Mouse (Mus musculus): Measurements from ENCODE around the gene Tcirg1. TPM values are rescaled to one million over a fixed set of nuclear protein-coding genes. Genes with fewer than 3 reads are reported as not detected.
A peak's percentile ranks its signal among the peaks of the same experiment; 100 is the strongest.

Gene Tcirg1
- 165 and 253 TPM in 2 replicates for total RNA-seq (2014; fragmentation: Nextera tagmentation)
- 159 and 178 TPM in 2 replicates for total RNA-seq (2017)

DNA sequence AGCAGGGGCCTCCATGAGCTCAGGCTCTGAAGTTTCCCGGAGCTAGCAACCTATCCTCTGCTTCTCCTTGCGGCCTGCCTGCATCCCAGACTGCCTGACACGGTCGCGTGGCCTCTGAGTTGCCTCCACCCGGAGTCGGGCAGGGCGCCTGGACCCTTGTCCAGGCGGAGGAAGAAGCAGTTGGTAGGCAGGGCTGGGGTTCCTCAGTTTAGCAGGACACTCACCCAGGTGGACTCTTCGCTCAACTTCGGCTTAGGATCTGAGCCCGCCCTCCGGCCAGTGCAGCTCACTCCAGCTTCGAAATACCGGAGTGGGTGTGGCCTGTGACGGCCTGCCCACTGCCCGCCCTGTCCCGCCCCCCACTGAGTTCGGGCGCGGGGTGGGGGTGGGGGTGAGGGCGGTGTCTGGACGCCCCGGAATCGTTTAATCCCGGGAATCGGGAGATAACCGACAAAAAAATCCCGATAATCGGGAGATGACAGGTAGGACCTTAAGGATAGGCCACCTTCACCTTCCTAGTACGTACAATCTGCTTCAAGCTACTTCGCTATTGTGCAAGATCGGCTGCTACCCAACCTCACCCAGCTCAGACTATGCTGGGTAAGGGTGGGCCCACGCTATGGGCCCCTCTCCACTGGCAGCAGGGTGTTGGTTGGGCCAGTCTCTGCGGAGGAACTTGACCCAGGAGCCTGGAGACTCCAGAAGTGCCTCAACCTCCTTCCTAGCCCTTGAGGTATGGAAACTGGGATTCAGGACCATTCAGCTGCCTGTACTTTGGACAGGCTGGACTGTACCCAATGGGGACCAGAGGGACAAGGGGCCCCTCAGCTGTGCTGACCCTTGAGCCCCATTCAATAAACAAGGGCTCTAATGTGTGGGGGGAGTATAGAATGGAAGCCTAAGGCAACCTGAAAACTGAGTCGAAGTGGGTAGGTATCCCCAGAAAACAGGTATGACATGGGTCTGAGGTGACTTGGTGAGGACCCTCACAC lies at the start of gene Tcirg1:
Gene Tcirg1 (minus strand): TSS at position 339 of the 992 bp plus-strand sequence.
- ATAC-seq (replicated peaks; ENCODE audit: poor library complexity, severe bottlenecking) = peak; percentile 40

DNA sequence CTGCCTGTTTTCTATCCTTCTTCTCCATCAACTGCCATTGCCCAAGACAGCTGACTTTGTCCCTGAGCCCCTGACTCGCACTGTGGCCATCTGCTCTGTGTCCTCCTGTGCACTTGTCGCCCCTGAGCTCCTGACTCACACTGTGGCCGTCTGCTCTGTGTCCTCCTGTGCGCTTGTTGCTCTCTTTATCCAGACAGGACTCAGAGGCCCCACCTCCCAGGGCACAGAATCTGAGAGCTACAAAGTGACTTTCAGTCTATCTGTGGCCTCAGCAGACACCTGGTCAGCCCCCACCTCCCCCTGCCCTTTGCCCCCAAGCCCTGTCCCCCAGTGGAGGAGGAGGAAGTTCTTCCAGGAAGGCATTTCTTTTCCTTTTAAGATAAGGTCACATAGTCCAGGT lies 48.9 kb upstream of the Tcirg1 start:
- ATAC-seq (replicated peaks; ENCODE audit: poor library complexity, severe bottlenecking) = no peak

- peak; percentile 74 for ATAC-seq (replicated peaks; ENCODE audit: poor library complexity, severe bottlenecking)
These were observed 48.1 kb upstream of the Tcirg1 start for GRCm38 (mm10) chr19:3955033-3955432.

- no peak for ATAC-seq (replicated peaks; ENCODE audit: poor library complexity, severe bottlenecking)
These were observed 45.2 kb upstream of the Tcirg1 start for GRCm38 (mm10) chr19:3952099-3952498.

GRCm38 (mm10) chr19:3951461-3951860 lies 44.5 kb upstream of the Tcirg1 start:
- peak; percentile 73 for ATAC-seq (replicated peaks; ENCODE audit: poor library complexity, severe bottlenecking)

- no peak for ATAC-seq (replicated peaks; ENCODE audit: poor library complexity, severe bottlenecking)
These were observed 43.4 kb upstream of the Tcirg1 start for GRCm38 (mm10) chr19:3950331-3950730.

DNA sequence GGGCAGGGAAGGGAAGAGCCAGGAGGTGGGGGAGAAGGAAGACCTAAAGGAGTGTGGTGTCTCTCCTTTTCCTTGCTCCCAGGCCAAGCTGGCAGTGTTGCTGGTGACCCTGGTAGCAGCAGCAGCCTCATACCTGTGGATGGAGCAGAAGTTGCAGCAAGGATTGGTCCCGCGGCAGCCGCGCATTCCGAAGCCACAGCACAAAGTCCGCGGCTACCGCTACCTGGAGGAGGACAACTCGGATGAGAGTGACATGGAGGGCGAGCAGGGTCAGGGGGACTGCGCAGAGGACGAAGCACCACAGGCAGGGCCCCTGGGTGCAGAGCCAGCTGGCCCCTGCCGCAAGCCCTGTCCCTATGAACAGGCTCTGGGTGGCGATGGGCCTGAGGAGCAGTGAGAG lies 41.6 kb upstream of the Tcirg1 start:
- no peak for ATAC-seq (replicated peaks; ENCODE audit: poor library complexity, severe bottlenecking)

- no peak for ATAC-seq (replicated peaks; ENCODE audit: poor library complexity, severe bottlenecking)
These were observed 40.9 kb upstream of the Tcirg1 start for GRCm38 (mm10) chr19:3947813-3948212.

- peak; percentile 38; the same call in 1 of the 2 replicates for ATAC-seq (replicated peaks; ENCODE audit: poor library complexity, severe bottlenecking)
These were observed 39.8 kb upstream of the Tcirg1 start for GRCm38 (mm10) chr19:3946715-3947114.

GRCm38 (mm10) chr19:3945872-3946564 lies 39.1 kb upstream of the Tcirg1 start:
- ATAC-seq (replicated peaks; ENCODE audit: poor library complexity, severe bottlenecking) = peak; percentile 36; the same call in 1 of the 2 replicates

DNA sequence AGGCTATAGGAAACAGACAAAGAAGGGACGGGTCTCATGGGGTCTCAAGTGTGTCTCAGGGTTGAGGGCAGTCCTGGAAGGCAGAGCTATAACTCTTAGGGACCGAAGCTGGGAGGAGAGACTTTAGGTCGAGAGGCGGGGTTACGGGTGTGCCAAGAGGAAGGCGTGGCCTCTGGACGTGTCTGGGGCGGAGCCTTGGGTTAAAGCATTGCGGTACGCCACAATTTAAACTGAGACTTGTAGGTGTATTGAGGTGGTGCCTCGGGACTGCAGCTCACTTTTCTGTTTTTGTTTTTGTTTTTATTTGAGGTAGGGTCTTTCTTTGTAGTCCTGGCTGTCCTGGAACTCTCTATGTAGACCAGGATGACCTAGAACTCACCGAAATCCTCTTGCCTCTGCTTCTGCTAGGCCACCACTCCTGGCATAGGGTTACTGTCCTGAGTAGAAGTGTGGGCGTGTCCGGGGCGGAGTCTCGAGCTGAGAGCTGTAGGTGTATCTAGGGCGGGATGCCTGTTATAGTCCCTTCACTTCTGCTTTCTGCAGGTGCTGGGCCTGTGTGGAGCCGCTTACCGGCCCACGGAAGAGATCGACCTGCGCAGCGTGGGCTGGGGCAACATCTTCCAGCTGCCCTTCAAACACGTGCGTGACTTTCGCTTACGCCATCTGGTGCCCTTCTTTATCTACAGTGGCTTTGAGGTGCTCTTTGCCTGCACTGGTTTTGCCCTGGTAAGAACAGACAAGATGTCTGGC lies 36.2 kb upstream of the Tcirg1 start:
- ATAC-seq (replicated peaks; ENCODE audit: poor library complexity, severe bottlenecking) = peak; percentile 54

GRCm38 (mm10) chr19:3942315-3942714 lies 35.4 kb upstream of the Tcirg1 start:
- ATAC-seq (replicated peaks; ENCODE audit: poor library complexity, severe bottlenecking) = no peak

GRCm38 (mm10) chr19:3935896-3936850 lies 29.2 kb upstream of the Tcirg1 start:
- ATAC-seq (replicated peaks; ENCODE audit: poor library complexity, severe bottlenecking) = peak; percentile 57

DNA sequence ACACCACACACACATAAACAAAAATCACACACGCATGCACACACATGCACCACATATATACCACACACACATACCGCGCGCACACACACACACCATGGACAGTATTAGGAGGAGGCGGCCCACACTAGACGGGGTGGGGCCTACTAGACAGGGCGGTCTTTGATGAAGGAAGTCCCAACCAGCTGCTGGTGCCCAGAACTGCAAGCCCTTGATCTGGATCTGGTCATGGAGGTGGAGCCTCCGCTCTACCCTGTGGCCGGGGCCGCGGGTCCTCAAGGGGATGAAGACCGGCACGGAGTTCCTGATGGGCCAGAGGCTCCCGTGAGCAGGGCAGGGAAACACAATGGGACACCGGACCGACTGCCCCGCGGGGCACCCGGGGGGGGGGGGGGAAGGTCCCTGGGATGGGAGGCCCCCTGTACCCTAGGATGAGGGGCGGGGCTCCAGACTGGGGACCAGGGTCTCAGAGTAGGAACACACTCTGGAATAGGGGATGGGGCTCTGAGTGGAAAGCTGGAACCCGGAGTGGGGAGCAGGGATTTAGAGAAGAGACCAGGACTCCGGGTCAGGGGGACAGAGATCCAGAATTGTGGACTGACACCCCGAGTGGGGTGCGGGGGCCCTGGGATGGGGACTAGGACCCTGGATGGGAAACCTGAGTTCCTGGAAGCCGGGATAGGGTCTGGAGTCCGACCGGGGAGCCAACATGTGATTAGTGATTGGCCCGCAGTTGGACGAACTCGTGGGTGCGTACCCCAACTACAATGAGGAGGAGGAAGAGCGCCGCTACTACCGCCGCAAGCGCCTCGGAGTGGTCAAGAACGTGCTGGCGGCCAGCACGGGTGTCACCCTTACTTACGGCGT lies 28.3 kb upstream of the Tcirg1 start, which contains the start of gene Unc93b1:
Gene Unc93b1 (plus strand): TSS at position 155 of the 864 bp plus-strand sequence.
- peak; percentile 71 for ATAC-seq (replicated peaks; ENCODE audit: poor library complexity, severe bottlenecking)

DNA sequence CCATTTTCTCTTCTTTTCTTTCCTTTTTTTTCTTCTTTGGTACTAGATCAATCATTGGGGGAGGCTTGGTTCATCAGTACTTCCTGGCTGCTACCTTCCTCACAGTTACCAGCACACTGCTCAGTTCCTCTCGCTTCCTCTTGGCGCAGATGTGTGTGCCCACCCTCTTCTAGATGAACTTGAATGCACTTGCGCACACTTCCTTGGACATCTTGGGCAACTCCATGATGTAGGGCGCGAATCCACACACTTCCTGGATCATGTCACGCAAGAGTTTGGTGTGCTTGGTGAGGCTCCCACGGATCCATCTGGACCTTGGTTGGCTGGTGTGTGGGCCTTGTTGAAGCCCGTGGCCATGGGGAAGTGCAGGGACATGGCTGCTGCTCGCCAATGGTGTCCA lies 24.8 kb upstream of the Tcirg1 start:
- peak; percentile 52 for ATAC-seq (replicated peaks; ENCODE audit: poor library complexity, severe bottlenecking)

GRCm38 (mm10) chr19:3930262-3931057 lies 23.5 kb upstream of the Tcirg1 start:
- no peak for ATAC-seq (replicated peaks; ENCODE audit: poor library complexity, severe bottlenecking)

- peak; percentile 69 for ATAC-seq (replicated peaks; ENCODE audit: poor library complexity, severe bottlenecking)
These were observed 22.4 kb upstream of the Tcirg1 start, which contains the start of gene Aldh3b1 for GRCm38 (mm10) chr19:3929211-3929941. TSS of gene Aldh3b1 (minus strand) at chr19:3929808.
